Mouse (Mus musculus) kidney, adult 2 months (tissue): ENCODE results near the gene Myh7. TPM values are rescaled to one million over a fixed set of nuclear protein-coding genes. Genes with fewer than 3 reads are reported as not detected.

ENCODE experiments used
- DNase-seq: peaks from one replicate; pipeline ENCODE4 v3.0.0; 2021
- H3K27ac ChIP-seq: fragments of 200-500 bp; 2 replicates; pipeline ENCODE4 v1.5.1; 2012; ENCODE audit warnings: low read depth, low read length, control low read depth, inconsistent platforms; ENCODE audit not compliant: insufficient read depth
- H3K27me3 ChIP-seq: fragments of 200-500 bp; replicated peaks from 2 replicates; pipeline ENCODE4 v1.6.1; 2012; ENCODE audit warnings: mild to moderate bottlenecking, moderate library complexity, low read length, inconsistent platforms; ENCODE audit not compliant: control insufficient read depth, insufficient read depth
- H3K36me3 ChIP-seq: fragments of 200-500 bp; 2 replicates; pipeline ENCODE4 v1.6.1; 2012; ENCODE audit warnings: mild to moderate bottlenecking, moderate library complexity, low read length, inconsistent platforms; ENCODE audit not compliant: control insufficient read depth, insufficient read depth
- H3K4me1 ChIP-seq: fragments of 200-500 bp; 2 replicates; pipeline ENCODE4 v1.6.1; 2011; ENCODE audit warnings: low read length; ENCODE audit not compliant: control insufficient read depth, insufficient read depth
- H3K4me3 ChIP-seq: fragments of 200-500 bp; 2 replicates; pipeline ENCODE4 v1.5.1; 2011; ENCODE audit warnings: mild to moderate bottlenecking, low read depth, low read length, control low read depth; ENCODE audit not compliant: insufficient read depth
- CTCF ChIP-seq: fragments of 200-500 bp; conservative IDR thresholded peaks from 2 replicates; pipeline ENCODE4 v1.5.1; 2011; ENCODE audit warnings: low read depth, mild to moderate bottlenecking, control low read depth, low read length, moderate library complexity, mixed read lengths; ENCODE audit not compliant: insufficient read depth, insufficient read length
- POLR2A ChIP-seq: fragments of 200-500 bp; IDR thresholded peaks from one replicate; pipeline ENCODE4 v1.6.1; 2011; ENCODE audit warnings: low read depth, low read length, control low read depth
- WGBS: fragments of 180-500 bp; shearing (Covaris S2); methylation state at CpG from one replicate; pipeline ENCODE4 v1.1.7; 2018; 5-methylcytosine and 5-hydroxymethylcytosine counted together
- polyA plus RNA-seq: library from polyadenylated mRNA; depleted of rRNA; stranded (reverse); fragments of >200 nt; gene quantifications from 2 replicates; pipeline ENCODE4 v1.2.3, GENCODE M21; 2012

Gene Myh7
- polyA plus RNA-seq, 1 experiment: 5.2 TPM

DNA sequence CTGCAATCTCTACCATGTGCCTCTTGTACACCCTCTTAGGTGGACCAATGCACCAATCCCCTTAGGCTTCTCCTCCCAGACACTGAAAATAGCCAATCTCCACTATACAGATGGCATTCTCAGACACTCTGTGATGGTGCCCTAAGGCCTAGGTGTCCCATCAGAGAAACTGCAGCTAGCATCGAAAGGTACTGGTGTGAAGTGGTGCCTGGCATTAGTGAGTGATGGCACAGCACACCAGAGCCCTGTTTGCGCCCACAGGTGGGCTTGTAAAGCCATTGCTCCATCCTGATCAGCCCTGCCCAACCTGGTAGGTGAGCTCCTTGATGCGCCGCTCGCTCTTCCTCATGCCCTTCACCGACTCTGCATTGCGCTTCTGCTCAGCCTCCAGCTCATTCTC lies 50.5 kb downstream of the Myh7 start:
- no peak for DNase-seq
- Histone ChIP-seq H3K36me3 (no peaks in the 10 kb centered on the region), H3K27ac (no peak overlapping the region), H3K4me1 (peaks cover 13% of the 10 kb centered on the region), H3K27me3 (no peaks in the 10 kb centered on the region), H3K4me3 (no peak overlapping the region)
- WGBS: 97% methylated on average over 7 of the region's 7 CpGs
- TF ChIP-seq POLR2A (no peak), CTCF (no peak)

DNA sequence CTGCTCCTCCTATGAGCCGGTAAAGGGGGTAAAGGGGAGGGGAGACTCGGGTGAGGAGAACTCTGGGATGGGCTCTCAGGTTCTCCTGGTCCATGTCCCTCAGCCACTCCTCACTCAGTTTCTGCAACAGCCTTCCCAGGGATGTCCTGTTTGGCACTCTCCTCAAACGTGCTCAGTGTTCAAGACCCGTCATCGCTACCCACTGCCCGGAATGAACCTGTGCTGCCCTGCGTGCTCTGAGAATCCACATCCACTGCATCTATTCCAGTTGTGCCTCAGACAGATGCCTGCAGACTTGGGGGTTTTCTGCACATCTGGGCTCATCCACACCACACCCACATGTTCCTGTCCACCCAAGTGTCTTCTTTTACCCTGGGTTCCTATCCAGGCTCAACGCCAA lies 51.9 kb downstream of the Myh7 start:
- WGBS: 90% methylated on average over 8 of the region's 8 CpGs
- Histone ChIP-seq H3K4me1 (peaks cover 13% of the 10 kb centered on the region), H3K27ac (no peak overlapping the region), H3K36me3 (no peaks in the 10 kb centered on the region), H3K4me3 (no peak overlapping the region), H3K27me3 (no peaks in the 10 kb centered on the region)
- TF ChIP-seq CTCF (no peak), POLR2A (no peak)
- no peak for DNase-seq

DNA sequence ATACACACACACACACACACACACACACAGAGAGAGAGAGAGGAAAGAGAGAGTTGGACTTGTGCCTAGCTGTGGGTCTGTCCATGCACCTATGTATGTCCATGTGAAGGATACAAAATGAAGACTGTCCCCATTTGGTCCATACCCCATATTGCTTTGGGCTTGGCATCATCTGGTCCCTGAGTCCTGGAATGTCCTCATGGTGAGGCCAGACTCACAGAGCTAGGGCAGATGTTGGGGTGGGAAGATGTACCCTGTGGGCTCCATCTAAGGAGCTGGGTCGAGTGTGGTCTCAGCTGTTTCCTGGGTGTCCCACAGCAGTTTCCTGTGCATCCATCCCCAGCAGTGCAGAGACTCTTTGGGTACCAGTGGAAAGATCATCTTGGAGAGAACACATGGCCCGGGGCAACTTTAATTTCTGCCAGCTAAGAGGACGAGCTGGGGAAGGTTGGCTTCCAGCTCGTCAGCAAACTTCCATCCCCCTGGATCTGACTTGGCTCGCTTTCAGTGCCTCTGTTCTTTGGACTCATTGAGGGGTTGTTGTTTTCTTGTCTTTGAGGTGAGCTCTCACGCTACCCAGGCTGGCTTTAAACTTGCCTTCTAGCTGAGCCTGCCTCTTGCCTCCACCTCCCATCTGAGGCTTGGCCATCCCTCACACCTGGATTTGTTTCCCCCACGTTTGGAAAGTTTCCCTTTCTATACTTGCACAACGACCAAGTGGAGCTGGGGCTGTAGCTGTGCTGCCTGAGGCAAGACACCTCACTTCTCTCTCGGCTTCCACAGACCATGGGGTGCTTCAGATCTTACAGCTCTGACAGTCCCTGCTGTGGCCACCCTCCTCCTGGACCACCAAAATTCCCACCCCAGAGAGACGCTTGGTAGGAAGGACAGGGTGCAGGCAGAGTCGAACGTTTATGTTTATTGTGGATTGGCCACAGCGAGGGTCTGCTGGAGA lies 53.1 kb downstream of the Myh7 start:
- no peaks in the 10 kb centered on the region for H3K36me3 ChIP-seq
- WGBS: 59% methylated on average over 13 of the region's 13 CpGs
- H3K27me3 ChIP-seq: no peaks in the 10 kb centered on the region
- H3K4me1 ChIP-seq: peaks cover 13% of the 10 kb centered on the region
- peak; percentile 77 for DNase-seq
- no peak overlapping the region for H3K27ac ChIP-seq
- H3K4me3 ChIP-seq: no peak overlapping the region
- TF ChIP-seq POLR2A (no peak), CTCF (no peak)

DNA sequence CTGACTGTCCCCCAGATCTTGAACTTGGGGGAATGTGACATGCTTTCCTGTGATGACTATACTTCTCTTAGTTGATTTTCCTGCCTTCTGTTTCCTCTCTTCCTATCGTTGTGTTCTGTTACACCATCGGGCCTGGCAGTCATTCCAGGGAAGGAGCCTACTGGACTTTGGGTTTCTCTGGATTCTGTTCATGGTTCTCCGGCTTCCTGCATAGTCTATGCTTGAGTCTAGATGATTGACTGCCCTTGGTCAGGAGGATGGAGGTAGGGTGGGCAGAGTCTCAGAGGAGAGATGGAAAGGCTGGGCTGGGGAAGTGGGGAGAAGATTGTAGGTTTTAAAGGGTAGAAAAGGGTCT lies 54.3 kb downstream of the Myh7 start:
- H3K27ac ChIP-seq: no peak overlapping the region
- no peak for TF ChIP-seq CTCF
- H3K27me3 ChIP-seq: no peaks in the 10 kb centered on the region
- 39% methylated on average over 3 of the region's 3 CpGs for WGBS
- H3K36me3 ChIP-seq: no peaks in the 10 kb centered on the region
- H3K4me1 ChIP-seq: peaks cover 13% of the 10 kb centered on the region
- no peak overlapping the region for H3K4me3 ChIP-seq
- DNase-seq: peak; percentile 65

DNA sequence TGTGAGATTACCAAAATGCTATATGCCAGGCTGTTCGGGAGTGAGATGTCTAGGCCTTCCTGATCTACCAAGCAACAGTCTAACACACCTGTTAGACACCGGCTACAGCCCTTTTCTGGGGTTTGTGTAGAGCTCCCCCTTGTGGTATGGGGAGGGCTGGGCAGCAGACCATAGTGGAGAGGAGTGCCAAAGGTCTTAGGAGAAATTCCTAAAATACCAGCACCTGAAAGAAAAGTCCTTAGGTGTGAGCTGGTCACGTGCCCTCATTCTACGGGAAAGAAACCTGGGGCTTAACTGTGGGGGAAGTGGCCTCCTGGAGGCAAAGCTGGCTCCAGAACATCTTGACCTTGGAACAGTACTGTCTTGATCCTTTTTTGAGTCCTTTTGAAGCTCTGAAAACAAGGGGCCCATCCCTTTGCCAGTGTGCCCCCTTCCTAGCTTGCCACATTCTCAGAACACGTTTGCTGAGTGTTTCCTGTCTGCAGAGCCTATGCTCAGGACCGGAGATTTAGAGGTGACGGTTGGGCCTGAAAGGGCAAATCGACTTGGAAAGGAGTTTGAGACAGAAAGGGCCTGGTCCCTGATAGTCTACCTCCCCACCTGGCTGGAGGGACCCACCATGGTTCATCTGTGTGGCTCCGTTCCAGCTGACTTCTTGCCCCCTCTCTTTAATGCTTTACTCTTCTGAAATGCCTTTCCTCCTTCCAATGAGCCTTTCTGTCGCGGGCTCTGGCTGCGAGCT lies 54.8 kb downstream of the Myh7 start:
- peak; percentile 89 for DNase-seq
- Histone ChIP-seq H3K27ac (peak overlapping the region; percentile 37; the same call in 1 of the 2 replicates), H3K4me3 (no peak overlapping the region), H3K27me3 (no peaks in the 10 kb centered on the region), H3K36me3 (no peaks in the 10 kb centered on the region), H3K4me1 (peaks cover 13% of the 10 kb centered on the region)
- 34% methylated on average over 12 of the region's 12 CpGs for WGBS
- TF ChIP-seq POLR2A (no peak), CTCF (peak; percentile 93)

DNA sequence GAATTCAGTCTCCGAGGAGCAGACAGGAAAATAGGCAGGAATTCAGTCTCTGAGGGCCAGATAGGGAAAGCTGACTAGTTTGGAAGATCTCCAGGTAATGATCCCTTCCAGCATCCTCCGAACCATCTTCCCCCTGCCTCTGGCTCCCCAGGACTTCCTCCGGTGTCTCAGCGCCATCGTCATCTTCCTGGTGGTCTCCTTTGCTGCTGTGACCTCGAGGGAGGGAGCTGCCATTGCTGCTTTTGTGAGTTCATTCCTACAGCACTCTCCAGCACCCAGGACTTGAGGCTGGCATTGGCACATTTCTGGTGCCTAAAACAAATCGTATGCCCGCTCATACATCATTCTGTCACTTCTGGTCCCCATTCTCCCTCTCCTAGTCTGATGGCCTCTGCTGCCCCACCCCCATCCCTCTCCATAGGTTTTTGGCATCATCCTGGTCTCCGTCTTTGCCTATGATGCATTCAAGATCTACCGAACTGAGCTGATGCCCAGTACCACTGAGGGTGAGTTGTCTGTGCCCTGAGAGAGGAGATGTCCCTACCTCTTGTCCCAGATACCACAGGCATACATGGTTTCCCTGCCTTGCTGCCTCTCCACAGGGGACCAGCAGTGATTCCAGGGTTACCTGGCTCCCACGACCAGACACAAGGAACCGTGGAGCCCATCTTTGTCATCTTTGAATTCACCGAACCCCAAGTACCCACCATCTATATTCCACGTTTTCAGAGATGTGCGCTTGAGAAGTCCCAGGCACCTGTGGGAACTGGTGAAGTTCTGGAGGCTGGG lies 55.8 kb downstream of the Myh7 start:
- H3K27me3 ChIP-seq: no peaks in the 10 kb centered on the region
- H3K36me3 ChIP-seq: no peaks in the 10 kb centered on the region
- 79% methylated on average over 15 of the region's 15 CpGs for WGBS
- H3K4me1 ChIP-seq: peaks cover 13% of the 10 kb centered on the region
- H3K4me3 ChIP-seq: no peak overlapping the region
- H3K27ac ChIP-seq: no peak overlapping the region
- no peak for TF ChIP-seq CTCF
- no peak for TF ChIP-seq POLR2A
- DNase-seq: no peak
